Mouse (Mus musculus) neural tube, embryonic 14.5 days (tissue): ENCODE results near the gene Zfp408. TPM values are rescaled to one million over a fixed set of nuclear protein-coding genes. Genes with fewer than 3 reads are reported as not detected.

Source experiments
- ATAC-seq: fragments of 200-750 bp; cut with Nextera tagmentation; 2 replicates; pipeline ENCODE4 v1.8.0; 2017; ENCODE audit warnings: low read depth, mild to moderate bottlenecking, moderate TSS enrichment, moderate library complexity
- H3K27ac ChIP-seq: fragments of 300-500 bp; sonication (generic); 2 replicates; pipeline ENCODE4 v1.5.1; 2014; ENCODE audit warnings: low read depth, mild to moderate bottlenecking, control low read depth, low read length, moderate library complexity, mixed read lengths
- H3K27me3 ChIP-seq: fragments of 300-500 bp; sonication (generic); 2 replicates; pipeline ENCODE4 v1.6.1; 2014; ENCODE audit warnings: low read length; ENCODE audit not compliant: control insufficient read depth, insufficient read depth
- H3K36me3 ChIP-seq: fragments of 300-500 bp; sonication (generic); 2 replicates; pipeline ENCODE4 v1.6.1; 2014; ENCODE audit warnings: low read length, mixed read lengths; ENCODE audit not compliant: control insufficient read depth, insufficient read depth
- H3K4me1 ChIP-seq: fragments of 300-500 bp; sonication (generic); 2 replicates; pipeline ENCODE4 v1.6.1; 2014; ENCODE audit warnings: low read length; ENCODE audit not compliant: control insufficient read depth, insufficient read depth
- H3K4me2 ChIP-seq: fragments of 300-500 bp; sonication (generic); 2 replicates; pipeline ENCODE4 v1.6.1; 2014; ENCODE audit warnings: mild to moderate bottlenecking, low read depth, low read length, control low read depth
- H3K4me3 ChIP-seq: fragments of 300-500 bp; sonication (generic); 2 replicates; pipeline ENCODE4 v1.5.1; 2014; ENCODE audit warnings: low read depth, low read length, control low read depth, mixed read lengths
- H3K9ac ChIP-seq: fragments of 300-500 bp; sonication (generic); replicated peaks from 2 replicates; pipeline ENCODE4 v1.6.1; 2014; ENCODE audit warnings: low read depth, mild to moderate bottlenecking, control low read depth, low read length, mixed read lengths
- H3K9me3 ChIP-seq: fragments of 300-500 bp; sonication (generic); 2 replicates; pipeline ENCODE4 v1.6.1; 2016; ENCODE audit warnings: low read length; ENCODE audit not compliant: control insufficient read depth
- WGBS: fragments of 180-500 bp; shearing (Covaris S2); extraction: QIAGEN DNeasy Blood & Tissue Kit; methylation state at CpG from one replicate; pipeline ENCODE4 v1.1.7; 2014; 5-methylcytosine and 5-hydroxymethylcytosine counted together
- polyA plus RNA-seq: library from polyadenylated mRNA; unstranded; fragments of >200 nt; fragmentation: Nextera tagmentation; extraction: Ambion mirVana; gene quantifications from 2 replicates; pipeline ENCODE4 v1.2.1, GENCODE M21; 2014

Zfp408 gene
- polyA plus RNA-seq = 6.4 and 9.3 TPM in 2 replicates

DNA sequence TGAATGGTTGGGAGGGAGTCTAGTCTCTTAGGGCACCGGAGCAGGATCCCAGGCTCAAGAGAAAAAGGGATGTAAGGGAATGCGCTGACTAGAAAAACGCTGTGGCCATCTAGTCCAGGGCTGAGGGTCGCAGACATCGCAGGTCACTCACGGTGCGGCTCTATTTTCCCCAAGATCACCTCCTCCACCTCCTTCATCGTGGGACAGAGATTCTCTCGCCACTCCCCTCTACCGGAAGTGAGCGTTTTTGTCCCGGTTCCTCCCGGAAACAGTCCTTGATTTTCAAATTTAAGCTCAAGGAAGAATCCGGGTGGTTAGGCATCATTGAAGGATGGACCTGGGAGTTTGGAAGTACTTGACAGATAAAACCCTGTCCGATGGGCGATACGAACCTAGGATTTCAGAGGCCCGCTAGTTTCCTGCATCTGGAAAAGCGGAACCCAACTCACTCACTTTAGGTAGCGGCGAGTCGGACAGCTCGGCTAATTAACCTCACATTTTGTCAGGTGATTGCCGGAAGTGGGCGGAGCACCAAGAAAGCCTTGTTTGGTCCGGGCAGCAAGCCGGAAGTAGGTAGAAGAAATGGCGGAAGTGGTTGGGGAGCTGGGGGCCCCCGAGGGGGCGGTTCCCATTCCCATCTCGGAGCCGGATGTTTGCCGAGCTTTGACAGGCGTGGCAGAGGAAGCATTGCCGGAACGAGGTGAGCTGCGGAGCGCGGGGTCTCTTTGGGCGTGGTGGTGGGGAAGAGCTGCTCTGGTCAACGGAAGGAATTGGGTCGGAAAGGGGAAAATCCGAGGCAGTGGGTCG is at the start of gene Zfp408, which contains the start of gene Arhgap1:
Gene Zfp408, minus strand, starts transcription at position 239 of the 807 bp plus-strand sequence.
Gene Arhgap1, plus strand, starts transcription at position 308 of the 807 bp plus-strand sequence.
- Histone ChIP-seq H3K27ac (peak within 1 kb of the TSS; percentile 78), H3K9ac (peak within 1 kb of the TSS; percentile 89), H3K9me3 (no peaks in the 10 kb centered on the region), H3K4me3 (peak within 1 kb of the TSS; percentile 92), H3K36me3 (peaks cover 47% of the 10 kb centered on the region), H3K4me2 (peak within 1 kb of the TSS; percentile 100), H3K27me3 (no peaks in the 10 kb centered on the region), H3K4me1 (peaks cover 15% of the 10 kb centered on the region)
- under 1% methylated on average over 44 of the region's 44 CpGs for WGBS
- peak; percentile 95 for ATAC-seq

DNA sequence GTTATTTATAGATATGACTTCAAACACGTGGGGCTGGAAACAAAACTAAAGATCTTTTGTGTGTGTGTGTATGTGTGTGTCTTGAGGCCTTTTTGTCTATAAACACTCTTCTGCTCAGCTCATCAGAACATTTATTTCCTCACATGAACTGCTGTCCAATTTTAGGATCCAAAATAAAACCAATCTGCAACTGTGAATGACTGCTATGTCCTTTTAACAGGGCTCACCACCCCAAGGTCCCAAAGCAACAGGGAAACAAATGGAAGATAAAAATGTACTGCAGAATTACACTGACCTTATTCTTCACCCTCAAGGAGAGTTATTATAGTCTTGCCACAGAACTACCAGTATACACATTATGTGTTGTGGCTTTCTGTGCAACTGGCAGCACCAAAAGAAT is 49.6 kb upstream of the Zfp408 start:
- Histone ChIP-seq H3K27ac (no peak overlapping the region), H3K27me3 (no peaks in the 10 kb centered on the region), H3K36me3 (peaks cover 6% of the 10 kb centered on the region; the same call in 1 of the 2 replicates), H3K9me3 (no peaks in the 10 kb centered on the region), H3K9ac (no peak overlapping the region), H3K4me2 (no peak overlapping the region), H3K4me3 (no peak overlapping the region), H3K4me1 (no peaks in the 10 kb centered on the region)
- no peak for ATAC-seq
- 80% methylated on average over 1 of the region's 1 CpGs for WGBS

DNA sequence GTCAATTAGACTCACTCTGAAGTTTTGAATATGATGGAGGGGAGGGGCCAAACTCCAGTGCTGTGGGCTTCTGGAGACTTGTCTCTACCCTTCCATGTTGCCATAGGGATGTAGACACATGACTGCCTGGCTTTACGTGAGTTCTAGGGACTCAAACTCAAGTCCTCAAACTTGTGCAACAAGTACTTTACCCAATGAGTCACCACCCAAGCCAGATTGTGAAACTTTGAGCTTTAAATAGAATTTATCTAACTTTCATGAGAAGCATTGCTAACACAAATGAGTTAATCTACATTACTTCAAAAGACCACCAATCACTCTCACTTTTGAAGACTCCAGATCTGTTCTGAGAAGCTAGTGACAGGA is 46.6 kb upstream of the Zfp408 start:
- Histone ChIP-seq H3K4me3 (no peak overlapping the region), H3K27ac (no peak overlapping the region), H3K27me3 (no peaks in the 10 kb centered on the region), H3K4me2 (no peak overlapping the region), H3K9me3 (no peaks in the 10 kb centered on the region), H3K36me3 (peaks cover 6% of the 10 kb centered on the region; the same call in 1 of the 2 replicates), H3K4me1 (no peaks in the 10 kb centered on the region), H3K9ac (no peak overlapping the region)
- 92% methylated on average over 1 of the region's 1 CpGs for WGBS
- no peak for ATAC-seq

DNA sequence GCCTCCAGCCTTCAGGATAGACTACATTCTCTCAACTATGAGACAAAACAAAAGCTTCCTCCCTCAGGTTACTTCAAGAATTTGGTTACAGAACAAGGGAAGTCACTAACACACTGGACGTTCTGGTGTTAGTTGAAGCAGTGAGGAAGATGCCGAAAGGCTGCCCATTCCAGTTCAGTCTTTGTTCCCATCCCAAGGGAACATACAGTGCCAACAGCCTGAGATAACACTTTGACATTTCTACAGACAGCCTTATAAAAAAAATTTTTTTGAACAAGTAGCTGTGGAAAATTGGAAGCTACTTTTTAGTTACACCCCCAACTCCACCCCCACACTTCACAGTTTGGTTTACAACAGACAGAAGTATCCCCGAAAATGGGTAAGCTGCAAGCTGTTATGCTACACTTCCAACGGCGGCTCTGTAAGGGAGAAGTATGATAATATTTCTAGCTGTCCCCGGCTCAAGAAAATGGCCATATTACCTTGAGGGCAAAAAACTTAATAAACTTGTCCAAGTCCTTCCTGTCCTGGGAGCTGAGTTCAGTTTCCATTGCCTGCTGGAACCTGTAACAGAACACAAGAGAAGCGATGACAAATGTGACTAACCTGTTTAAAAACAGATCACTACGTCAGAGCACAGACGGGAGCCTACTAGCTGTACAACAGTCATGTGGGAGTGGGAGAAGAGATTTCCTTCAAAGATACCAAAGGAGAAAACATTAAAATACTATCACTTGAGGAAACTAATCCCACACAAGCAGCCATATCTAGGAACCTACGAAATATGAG is 46.0 kb upstream of the Zfp408 start:
- Histone ChIP-seq H3K27me3 (no peaks in the 10 kb centered on the region), H3K27ac (no peak overlapping the region), H3K4me2 (no peak overlapping the region), H3K36me3 (peaks cover 6% of the 10 kb centered on the region; the same call in 1 of the 2 replicates), H3K4me1 (no peaks in the 10 kb centered on the region), H3K9ac (no peak overlapping the region), H3K9me3 (no peaks in the 10 kb centered on the region), H3K4me3 (no peak overlapping the region)
- no peak for ATAC-seq
- WGBS = 94% methylated on average over 10 of the region's 10 CpGs

DNA sequence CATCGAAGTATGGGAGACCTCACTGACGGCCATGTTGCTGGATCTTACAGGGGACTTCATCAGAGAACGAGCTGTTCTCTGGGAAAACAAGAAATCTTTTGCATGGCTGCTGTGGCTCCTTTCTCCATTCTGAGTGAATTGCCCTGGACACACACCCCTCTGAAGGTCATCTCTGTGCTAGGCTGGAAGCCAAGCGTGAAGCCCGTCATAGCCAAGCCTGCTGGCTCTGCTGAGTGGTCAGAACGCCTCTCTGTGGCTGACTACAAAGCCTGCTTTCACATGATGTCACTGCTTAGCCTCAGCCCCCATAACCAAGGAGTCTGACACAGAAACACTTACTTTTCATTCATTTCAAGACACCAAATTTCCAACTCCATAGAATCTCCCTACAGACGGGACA is 39.9 kb upstream of the Zfp408 start:
- no peaks in the 10 kb centered on the region for H3K4me1 ChIP-seq
- no peak overlapping the region for H3K4me2 ChIP-seq
- H3K9me3 ChIP-seq = no peaks in the 10 kb centered on the region
- WGBS = 86% methylated on average over 7 of the region's 7 CpGs
- H3K36me3 ChIP-seq = peaks cover 33% of the 10 kb centered on the region
- no peak for ATAC-seq
- H3K4me3 ChIP-seq = no peak overlapping the region
- H3K27ac ChIP-seq = no peak overlapping the region
- H3K27me3 ChIP-seq = no peaks in the 10 kb centered on the region
- H3K9ac ChIP-seq = no peak overlapping the region

GRCm38 (mm10) chr2:91683919-91684318 is 34.3 kb upstream of the Zfp408 start:
- no peaks in the 10 kb centered on the region for H3K9me3 ChIP-seq
- no peak overlapping the region for H3K4me3 ChIP-seq
- ATAC-seq = no peak
- H3K27ac ChIP-seq = no peak overlapping the region
- H3K36me3 ChIP-seq = peaks cover 55% of the 10 kb centered on the region; the same call in 1 of the 2 replicates
- WGBS = 76% methylated on average over 8 of the region's 8 CpGs
- no peaks in the 10 kb centered on the region for H3K4me1 ChIP-seq
- no peak overlapping the region for H3K9ac ChIP-seq
- no peaks in the 10 kb centered on the region for H3K27me3 ChIP-seq
- H3K4me2 ChIP-seq = no peak overlapping the region

GRCm38 (mm10) chr2:91682850-91683249 is 33.3 kb upstream of the Zfp408 start:
- H3K27ac ChIP-seq = no peak overlapping the region

DNA sequence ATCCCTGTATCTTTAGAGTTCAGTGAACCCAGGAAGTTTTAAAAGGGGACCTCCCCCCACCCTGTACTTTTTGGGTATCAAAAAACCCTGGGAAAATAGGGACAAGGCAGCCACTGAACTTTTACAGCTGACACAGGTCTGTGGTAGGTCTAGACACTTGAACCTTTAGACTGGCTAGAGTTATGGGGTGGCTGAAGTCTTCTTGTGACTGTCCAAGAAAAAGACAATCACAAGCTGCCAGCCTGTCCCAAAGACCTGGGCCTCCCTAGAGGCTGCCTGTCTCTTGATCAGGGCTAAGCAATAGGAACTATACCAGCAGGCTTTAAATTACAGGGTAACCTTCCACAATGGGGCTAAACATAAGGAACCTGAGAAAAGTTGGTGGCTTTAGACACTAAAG is 27.4 kb upstream of the Zfp408 start:
- ATAC-seq = no peak

More at GRCm38 (mm10) chr2:91682850-91683249, 33.3 kb upstream of the Zfp408 start:
- no peaks in the 10 kb centered on the region for H3K9me3 ChIP-seq
- no peak for ATAC-seq
- no peak overlapping the region for H3K9ac ChIP-seq
- no peaks in the 10 kb centered on the region for H3K27me3 ChIP-seq
- no peak overlapping the region for H3K4me3 ChIP-seq
- WGBS = 66% methylated on average over 4 of the region's 4 CpGs
- no peak overlapping the region for H3K4me2 ChIP-seq
- H3K4me1 ChIP-seq = no peaks in the 10 kb centered on the region
- peaks cover 55% of the 10 kb centered on the region; the same call in 1 of the 2 replicates for H3K36me3 ChIP-seq

DNA sequence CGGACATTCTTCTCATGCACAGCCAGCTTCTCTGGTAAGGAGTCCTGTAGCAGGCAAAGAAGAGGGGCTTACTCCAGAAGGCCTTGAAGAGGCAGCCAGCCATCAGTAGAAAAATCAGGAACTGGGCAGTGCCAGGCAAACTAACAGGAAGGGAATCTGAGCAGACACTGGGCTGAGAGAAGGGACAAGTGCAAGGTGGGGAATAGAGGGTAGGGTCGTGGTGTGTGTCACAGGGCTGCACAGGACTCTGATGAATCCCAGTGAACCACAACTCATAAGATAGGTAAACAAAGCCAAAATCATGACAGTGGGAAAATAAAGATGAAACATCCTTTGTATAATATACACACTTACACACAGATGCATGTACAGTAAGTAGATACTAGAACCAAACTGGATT is 26.8 kb upstream of the Zfp408 start:
- ATAC-seq = no peak
- 78% methylated on average over 2 of the region's 2 CpGs for WGBS
- Histone ChIP-seq H3K4me1 (no peaks in the 10 kb centered on the region), H3K4me2 (no peak overlapping the region), H3K9ac (no peak overlapping the region), H3K9me3 (no peaks in the 10 kb centered on the region), H3K36me3 (peaks cover 49% of the 10 kb centered on the region), H3K27ac (no peak overlapping the region), H3K4me3 (no peak overlapping the region), H3K27me3 (no peaks in the 10 kb centered on the region)

More for the DNA sequence above, 27.4 kb upstream of the Zfp408 start:
- Histone ChIP-seq H3K9me3 (no peaks in the 10 kb centered on the region), H3K27ac (no peak overlapping the region), H3K9ac (no peak overlapping the region), H3K4me1 (no peaks in the 10 kb centered on the region), H3K36me3 (peaks cover 54% of the 10 kb centered on the region), H3K4me2 (no peak overlapping the region), H3K4me3 (no peak overlapping the region), H3K27me3 (no peaks in the 10 kb centered on the region)
